Mouse (Mus musculus) megakaryocyte, embryonic 14.5 days (primary cell): ENCODE data around the gene Nmd3.

Experiments
- FLI1 ChIP-seq: IDR thresholded peaks from 2 replicates; pipeline ENCODE4 v1.6.1; 2012; ENCODE audit warnings: low read length, inconsistent platforms, mixed read lengths
- GATA1 ChIP-seq: IDR thresholded peaks from 3 replicates; pipeline ENCODE4 v1.6.1; 2012; ENCODE audit warnings: mixed read lengths, low read length, inconsistent platforms, borderline replicate concordance

- TF ChIP-seq GATA1, result no peak
- TF ChIP-seq FLI1, result no peak
These were observed 51.6 kb downstream of the Nmd3 start for GRCm38 (mm10) chr3:69773356-69773755.
